Mouse (Mus musculus): ENCODE data around the gene Me1.

DNA sequence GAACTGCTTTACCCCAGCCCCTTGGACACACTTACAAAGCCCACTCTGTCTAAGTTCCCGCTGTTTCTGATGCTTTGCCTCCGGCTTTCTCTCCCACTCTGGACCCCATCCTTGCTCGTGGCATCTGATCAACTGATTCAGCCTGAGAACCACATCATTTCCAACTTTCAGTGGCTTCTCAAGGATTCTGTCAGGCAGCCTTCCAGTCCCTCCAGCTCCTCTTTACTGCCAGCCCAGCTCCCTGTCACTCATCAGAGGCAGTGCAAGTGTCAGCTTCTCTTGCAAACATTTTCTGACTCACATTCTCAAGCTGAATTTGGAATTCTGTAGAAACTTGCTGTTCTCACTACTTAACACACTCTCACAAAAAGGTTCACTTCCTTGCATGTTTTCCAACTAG, 34.5 kb downstream of the Me1 start:
- no peak for TF ChIP-seq POLR2A (IDR thresholded peaks at IDR 0.05; ENCODE audit: low read depth, low read length)
- TF ChIP-seq CTCF (conservative IDR thresholded peaks at IDR 0.05; ENCODE audit: insufficient read depth, insufficient read length, low read depth, low read length), result no peak

Data from kidney, adult 2 months (tissue).